Mouse (Mus musculus) cerebellum, adult 9-11 months (tissue): Measurements from ENCODE around the gene Cdc5l.

Experiments
- DNase-seq: peaks from one replicate; pipeline ENCODE4 v3.0.0; 2022

Cdc5l gene

GRCm38 (mm10) chr17:45359443-45359842, 74.1 kb downstream of the Cdc5l start:
- DNase-seq: no peak

GRCm38 (mm10) chr17:45356431-45356830, 77.1 kb downstream of the Cdc5l start:
- no peak for DNase-seq

- no peak for DNase-seq
These were observed 85.6 kb downstream of the Cdc5l start for GRCm38 (mm10) chr17:45347951-45348350.
